ENCODE assay signal across 12 mouse cellular contexts in the genomic region with DNA sequence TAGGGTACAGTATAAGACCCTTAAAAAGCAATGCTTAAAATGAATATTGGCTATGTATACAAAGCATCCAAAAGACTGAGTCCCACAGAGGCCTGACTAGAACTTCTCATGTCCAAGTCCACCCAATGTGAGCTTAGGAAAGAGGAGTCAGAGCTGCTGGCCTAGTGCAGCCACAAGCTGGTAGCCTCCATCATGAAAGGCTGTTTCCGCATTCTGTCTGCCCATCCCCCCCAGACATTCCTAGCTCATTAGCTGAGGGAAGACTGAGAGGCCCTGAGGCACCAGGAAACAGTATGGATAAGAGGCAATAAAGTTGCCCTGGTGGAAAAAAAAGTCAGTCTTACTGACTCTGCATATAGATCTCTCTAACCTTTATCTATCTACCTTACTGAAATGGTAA. TPM values are rescaled to one million over a fixed set of nuclear protein-coding genes. Genes with fewer than 3 reads are reported as not detected.
DNase-seq lines count a peak whose midpoint lies in the region; ATAC-seq lines count a peak whose summit lies in the region.
"Had no signal": no experiment of that assay in that cellular context is flagged by ENCODE, and none has a peak within 500 bp of the region (broad histone marks: within the 10 kb centered on the region; RNA-seq: fewer than 3 reads in every experiment).

No protein-coding gene starts in this region.

- H3K4me1 ChIP-seq in liver, embryonic 12.5 days = peaks cover 4% of the 10 kb centered on the region; the same call in 1 of the 2 replicates
- H3K4me1 ChIP-seq in limb, embryonic 11.5 days (ENCODE audit: control insufficient read depth, insufficient read depth, low read length) = peaks cover 10% of the 10 kb centered on the region

- H3K27me3 ChIP-seq in liver, embryonic 12.5 days (replicated peaks) = no peaks in the 10 kb centered on the region
- no peaks in the 10 kb centered on the region for H3K27me3 ChIP-seq in limb, embryonic 11.5 days (ENCODE audit: control insufficient read depth, insufficient read depth, low read length)
- H3K27me3 ChIP-seq: lung, embryonic 15.5 days had no signal

- peaks cover 18% of the 10 kb centered on the region for H3K36me3 ChIP-seq in liver, embryonic 12.5 days
- no peaks in the 10 kb centered on the region for H3K36me3 ChIP-seq in limb, embryonic 11.5 days (ENCODE audit: control insufficient read depth, insufficient read depth, low read length)

- peak; percentile 77 for DNase-seq in heart, adult 11 months
- DNase-seq in heart, adult 8-10 months (ENCODE audit: low spot score) = no peak
- DNase-seq in liver = peak; percentile 24
- DNase-seq in embryo, embryonic 11 days = peak; percentile 77
- peak; percentile 77 for DNase-seq in limb, embryonic 11.5 days (ENCODE audit: low spot score)
- no peak for DNase-seq in cerebellum, adult 11-12 months
- no peak for DNase-seq in c-Kit-positive CD71-positive TER-119-positive erythroid progenitor cells, embryonic 14.5 days (ENCODE audit: low spot score)
- DNase-seq: cerebellum, adult 9-11 months; gastrocnemius, postnatal 36 days; kidney, adult 2 months had no signal

- no peaks in the 10 kb centered on the region for H3K9me3 ChIP-seq in liver, embryonic 12.5 days (replicated peaks)
- no peaks in the 10 kb centered on the region for H3K9me3 ChIP-seq in limb, embryonic 11.5 days (ENCODE audit: control insufficient read depth, low read length)
- H3K9me3 ChIP-seq: lung, embryonic 15.5 days had no signal

- no peak overlapping the region for H3K4me2 ChIP-seq in liver, embryonic 12.5 days
- no peak overlapping the region for H3K4me2 ChIP-seq in limb, embryonic 11.5 days (ENCODE audit: low read depth, severe bottlenecking)
- H3K4me2 ChIP-seq: lung, embryonic 15.5 days had no signal

- H3K27ac ChIP-seq in liver, embryonic 12.5 days = no peak overlapping the region
- 0 out of 2 replicates have a peak overlapping the region, but pooled peaks have one; percentile 26 for H3K27ac ChIP-seq in limb, embryonic 11.5 days (replicated peaks; ENCODE audit: low read depth, low read length)
- H3K27ac ChIP-seq: lung, embryonic 15.5 days had no signal

- no peak for ATAC-seq in liver, embryonic 12.5 days
- ATAC-seq in limb, embryonic 11.5 days (ENCODE audit: insufficient number of reproducible peaks, low FRiP score, low TSS enrichment, low read depth) = 0 out of 2 replicates have a peak, but pooled peaks have one; percentile 63

- H3K9ac ChIP-seq in liver, embryonic 12.5 days = no peak overlapping the region
- H3K9ac ChIP-seq in limb, embryonic 11.5 days (ENCODE audit: low read length) = no peak overlapping the region
- H3K9ac ChIP-seq: lung, embryonic 15.5 days had no signal

- no peak overlapping the region for H3K4me3 ChIP-seq in liver, embryonic 12.5 days
- H3K4me3 ChIP-seq in limb, embryonic 11.5 days (ENCODE audit: low read depth, low read length) = no peak overlapping the region
- H3K4me3 ChIP-seq: lung, embryonic 15.5 days had no signal

- WGBS in liver, embryonic 12.5 days (ENCODE audit: insufficient replicate concordance) = 60% methylated on average over 1 of the region's 1 CpGs
- 0% methylated on average over 1 of the region's 1 CpGs for WGBS in limb, embryonic 11.5 days

RNA-seq across cellular contexts. Expression of a gene that starts 13.4 kb away (rescaled TPM):
- 100 to 1,000 TPM; 159 to 174 (median 169) TPM for total RNA-seq in heart, adult 8-10 months (2022)
- 26.6 and 27.4 TPM in 2 replicates for polyA plus RNA-seq in liver, embryonic 12.5 days (2016; fragmentation: Nextera tagmentation; extraction: Ambion mirVana)
- polyA plus RNA-seq in limb, embryonic 11.5 days (2014; fragmentation: Nextera tagmentation; extraction: Ambion mirVana) = 39.0 and 44.9 TPM in 2 replicates

Comparison
In these comparisons a context has a peak if more than half of its experiments do, and no peak if none do; other contexts are left out.
1. DNase-seq: peak in heart, adult 11 months (single experiment), liver (single experiment), embryo, embryonic 11 days (single experiment) and limb, embryonic 11.5 days (single experiment); none in heart, adult 8-10 months (single experiment), cerebellum, adult 11-12 months (single experiment) and c-Kit-positive CD71-positive TER-119-positive erythroid progenitor cells, embryonic 14.5 days (single experiment).